Mouse (Mus musculus) heart, postnatal 10 days (tissue): ENCODE data around the gene Taf12. TPM values are rescaled to one million over a fixed set of nuclear protein-coding genes. Genes with fewer than 3 reads are reported as not detected.

Source experiments
- total RNA-seq, 2 experiments: library from RNA; stranded (reverse); gene quantifications; 2 replicates each; pipeline ENCODE4 v1.2.3; 2021

The Taf12 gene
- total RNA-seq, 2 experiments from 2014 or later, result 21.8 to 28.0 TPM

Other genes with a start within 250 kb of the Taf12 start
- gene Gm10300, start 199.7 kb upstream of the Taf12 start, total RNA-seq, result under 1 TPM in 1 of 2 experiments, not detected in 1; 0.10 TPM
- gene Epb41, start 199.1 kb upstream of the Taf12 start, total RNA-seq, result 100 to 1,000 TPM in 1 of 2 experiments, 10 to 100 TPM in 1; 86.0 to 131 TPM
- under 1 TPM; 0.24 to 0.30 TPM for gene Oprd1, start 129.9 kb upstream of the Taf12 start, total RNA-seq
- gene Ythdf2, start 62.1 kb upstream of the Taf12 start, total RNA-seq, result 10 to 100 TPM; 40.0 to 42.4 TPM
- 10 to 100 TPM; 14.5 TPM for gene Gmeb1, start 12.8 kb upstream of the Taf12 start, total RNA-seq
- gene Rab42, start 29.0 kb downstream of the Taf12 start, total RNA-seq, result 1 to 10 TPM; 1.1 TPM
- 10 to 100 TPM; 28.3 to 29.5 TPM for gene Trnau1ap, start 55.2 kb downstream of the Taf12 start, total RNA-seq
- gene Rcc1, start 79.2 kb downstream of the Taf12 start, total RNA-seq, result 10 to 100 TPM; 13.9 to 17.0 TPM
- gene Phactr4, start 148.1 kb downstream of the Taf12 start, total RNA-seq, result 10 to 100 TPM; 29.2 to 29.4 TPM
- 1 to 10 TPM; 6.7 to 7.1 TPM for gene Med18, start 189.5 kb downstream of the Taf12 start, total RNA-seq
- gene Sesn2, start 236.1 kb downstream of the Taf12 start, total RNA-seq, result 1 to 10 TPM; 4.5 to 5.5 TPM